7 mouse cellular contexts compared by ENCODE assay signal in the genomic region with DNA sequence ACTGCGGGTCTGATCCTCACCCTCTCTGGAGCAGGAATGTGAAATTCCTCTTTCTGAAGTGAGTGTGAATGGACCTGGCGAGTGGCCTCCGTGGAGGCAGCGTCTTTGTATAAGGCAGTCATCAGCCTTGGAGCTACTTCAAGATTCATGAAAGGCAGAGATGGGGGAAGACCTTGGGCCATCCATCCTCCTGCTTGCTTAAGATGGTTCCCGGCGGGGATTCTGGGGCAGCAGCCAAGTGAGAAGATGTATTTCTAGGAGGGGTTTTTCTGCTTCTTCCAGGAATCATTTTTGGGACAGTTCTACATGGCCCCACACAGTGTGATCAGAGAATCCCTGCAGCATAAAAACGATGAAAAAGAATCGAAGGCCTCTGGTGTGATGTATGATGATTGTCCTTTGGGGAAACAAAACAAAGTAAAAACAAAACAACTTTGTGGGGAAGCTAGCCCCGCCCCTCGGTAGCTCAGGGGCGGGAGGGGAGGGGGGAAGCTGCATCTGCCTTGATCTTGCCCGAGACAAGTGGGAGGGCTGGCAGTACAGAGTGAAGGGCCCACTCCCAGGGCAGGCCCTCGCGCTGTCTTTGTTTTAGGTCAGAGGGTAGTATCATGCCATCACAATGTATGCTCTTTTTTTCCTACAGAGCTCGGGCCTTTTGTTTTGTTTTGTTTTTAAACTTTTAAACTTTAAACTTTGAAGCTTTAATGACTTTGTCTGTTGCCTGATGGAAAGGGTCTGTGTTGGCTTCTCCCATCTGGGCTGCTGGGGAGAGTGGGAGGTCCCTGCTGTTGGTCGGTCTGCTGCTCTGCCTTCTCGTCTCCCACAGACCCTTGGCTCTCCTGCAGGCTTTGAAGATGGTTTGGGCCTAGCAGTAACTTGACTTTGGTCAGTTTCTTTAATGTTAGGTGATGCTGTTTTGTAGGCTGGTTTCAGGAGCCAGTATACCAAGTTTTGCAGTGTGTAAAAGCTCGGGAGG.
A peak's percentile ranks its signal among the peaks of the same experiment; 100 is the strongest.
DNase-seq lines count a peak whose midpoint lies in the region; ATAC-seq and TF ChIP-seq lines count a peak whose summit lies in the region.

No protein-coding gene starts in this region.

- no peaks in the 10 kb centered on the region for H3K27me3 ChIP-seq in forebrain, postnatal 0 days (ENCODE audit: insufficient read depth, low read length)
- no peaks in the 10 kb centered on the region; the same call in 1 of the 2 replicates for H3K27me3 ChIP-seq in hindbrain, embryonic 16.5 days (replicated peaks; ENCODE audit: control insufficient read depth, insufficient read depth, low read length)
- H3K27me3 ChIP-seq in midbrain, embryonic 10.5 days (ENCODE audit: low read depth, poor library complexity, severe bottlenecking): no peaks in the 10 kb centered on the region

- 9% methylated on average over 18 of the region's 18 CpGs for WGBS in forebrain, postnatal 0 days
- 9% methylated on average over 18 of the region's 18 CpGs for WGBS in hindbrain, embryonic 16.5 days
- WGBS in midbrain, embryonic 10.5 days: 14% methylated on average over 18 of the region's 18 CpGs

- no peaks in the 10 kb centered on the region for H3K4me1 ChIP-seq in forebrain, postnatal 0 days (ENCODE audit: insufficient read depth)
- peaks cover 14% of the 10 kb centered on the region for H3K4me1 ChIP-seq in hindbrain, embryonic 16.5 days (ENCODE audit: control insufficient read depth, insufficient read depth, low read depth, low read length)
- peaks cover 41% of the 10 kb centered on the region for H3K4me1 ChIP-seq in midbrain, embryonic 10.5 days

- H3K36me3 ChIP-seq in forebrain, postnatal 0 days (ENCODE audit: insufficient read depth): no peaks in the 10 kb centered on the region
- no peaks in the 10 kb centered on the region for H3K36me3 ChIP-seq in hindbrain, embryonic 16.5 days (ENCODE audit: control insufficient read depth, insufficient read depth, low read length)
- H3K36me3 ChIP-seq in midbrain, embryonic 10.5 days: no peaks in the 10 kb centered on the region

- no peak overlapping the region for H3K4me3 ChIP-seq in forebrain, postnatal 0 days (ENCODE audit: low read depth, low read length)
- no peak overlapping the region for H3K4me3 ChIP-seq in hindbrain, embryonic 16.5 days (ENCODE audit: low read length)
- peak overlapping the region; percentile 14; the same call in 1 of the 2 replicates for H3K4me3 ChIP-seq in midbrain, embryonic 10.5 days

- H3K27ac ChIP-seq in forebrain, postnatal 0 days (ENCODE audit: low read depth, low read length): no peak overlapping the region
- H3K27ac ChIP-seq in hindbrain, embryonic 16.5 days (ENCODE audit: low read depth, low read length): peak overlapping the region; percentile 64
- H3K27ac ChIP-seq in midbrain, embryonic 10.5 days (replicated peaks): peak overlapping the region; percentile 83

- no peak overlapping the region for H3K9ac ChIP-seq in forebrain, postnatal 0 days
- no peak overlapping the region for H3K9ac ChIP-seq in hindbrain, embryonic 16.5 days (ENCODE audit: low read depth, low read length)

- no peaks in the 10 kb centered on the region for H3K9me3 ChIP-seq in forebrain, postnatal 0 days (ENCODE audit: low read length)
- H3K9me3 ChIP-seq in hindbrain, embryonic 16.5 days (ENCODE audit: control insufficient read depth, low read length): no peaks in the 10 kb centered on the region
- no peaks in the 10 kb centered on the region for H3K9me3 ChIP-seq in midbrain, embryonic 10.5 days (replicated peaks)

- ATAC-seq in forebrain, postnatal 0 days: peak; percentile 55
- peak; percentile 87 for ATAC-seq in hindbrain, embryonic 16.5 days

- no peak for TF ChIP-seq CTCF in forebrain, postnatal 0 days (IDR thresholded peaks at IDR 0.05; ENCODE audit: low read depth)

- DNase-seq in urinary bladder, postnatal 4 days (ENCODE audit: low spot score in 2 of 2): peak; percentile 46 to 60
- DNase-seq in urinary bladder, postnatal 10 days (ENCODE audit: low spot score): no peak
- peak; percentile 47 for DNase-seq in forebrain, postnatal 0 days
- DNase-seq in midbrain, embryonic 10.5 days (ENCODE audit: low spot score): peak; percentile 52
- peak; percentile 54 for DNase-seq in testis, postnatal 10 days (ENCODE audit: low spot score)
- DNase-seq in left cerebral cortex, adult 11 months (ENCODE audit: low spot score): no peak

- H3K4me2 ChIP-seq in forebrain, postnatal 0 days (ENCODE audit: low read depth): no peak overlapping the region
- H3K4me2 ChIP-seq in hindbrain, embryonic 16.5 days (ENCODE audit: low read length): peak overlapping the region; percentile 6

Comparison
In these comparisons a context has a peak if more than half of its experiments do, and no peak if none do; other contexts are left out.
1. DNase-seq: peak in urinary bladder, postnatal 4 days (2 of 2), forebrain, postnatal 0 days (single experiment), midbrain, embryonic 10.5 days (single experiment) and testis, postnatal 10 days (single experiment); none in urinary bladder, postnatal 10 days (single experiment) and left cerebral cortex, adult 11 months (single experiment).